Mouse (Mus musculus): ENCODE data around the gene Plaur.
"Not testable (repeated sequence)": the region's sequence is repeated elsewhere in the genome, so short reads cannot be mapped to it uniquely, and the experiment has no call there.

Gene Plaur

DNA sequence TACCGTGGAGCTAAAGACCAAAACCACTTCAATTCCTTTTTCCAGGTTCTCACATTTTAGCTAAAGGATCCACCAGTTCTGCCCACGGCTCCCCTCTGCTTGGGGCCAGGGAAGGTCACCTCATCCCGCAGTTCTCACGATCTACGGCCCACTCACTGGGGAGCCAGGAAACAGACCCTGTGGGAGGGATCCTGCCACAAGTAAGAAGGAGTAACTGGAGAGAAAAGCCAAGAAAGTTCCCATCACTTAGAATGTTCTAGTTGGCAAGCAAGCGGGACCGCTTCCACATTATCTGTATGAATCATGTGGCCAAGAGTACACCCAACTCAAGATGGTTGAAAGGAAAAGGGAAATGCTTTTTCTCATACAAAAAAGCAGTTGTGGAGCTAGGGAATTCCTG, 14.6 kb downstream of the Plaur start:
- no peak for DNase-seq (ENCODE audit: low read depth, low spot score)

DNA sequence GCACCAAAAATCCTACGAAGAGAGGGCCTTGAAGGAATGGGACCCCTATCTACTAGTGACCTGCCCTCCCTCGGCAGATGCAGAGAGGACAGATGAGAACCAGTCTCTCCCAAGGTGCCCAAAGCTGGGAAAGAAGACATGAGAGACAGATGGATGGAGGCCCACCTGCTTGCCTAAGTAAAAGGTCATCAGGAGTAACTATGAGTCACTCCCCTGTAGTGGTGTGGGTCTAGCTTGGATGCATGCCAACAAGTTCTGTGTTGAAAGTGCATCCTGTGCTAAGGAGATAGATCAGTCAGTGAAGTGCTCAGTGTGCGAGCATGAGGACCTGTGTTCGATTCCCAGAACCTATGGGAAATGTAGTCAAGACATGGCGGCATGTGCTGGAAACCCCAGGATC, 16.6 kb downstream of the Plaur start:
- DNase-seq (ENCODE audit: low read depth, low spot score) = no peak

DNA sequence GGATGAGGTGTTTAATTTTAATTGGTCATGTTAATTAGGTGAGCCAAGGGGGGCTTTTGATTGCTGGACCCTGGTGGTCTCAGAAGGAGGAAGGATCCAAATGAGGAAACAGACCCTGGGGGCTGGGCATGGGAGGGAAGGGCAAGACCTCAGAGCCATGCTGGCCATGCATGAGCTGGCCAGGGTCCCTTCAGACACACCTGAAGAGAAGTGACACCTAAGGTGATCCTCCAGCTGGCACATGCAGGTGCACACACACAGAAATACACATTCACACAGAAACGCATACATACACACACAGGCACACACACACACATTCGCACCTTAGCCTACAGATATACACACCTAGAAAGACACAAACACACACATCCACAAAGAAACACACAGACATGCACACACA, 17.4 kb downstream of the Plaur start:
- no peak for DNase-seq (ENCODE audit: low read depth, low spot score)

DNA sequence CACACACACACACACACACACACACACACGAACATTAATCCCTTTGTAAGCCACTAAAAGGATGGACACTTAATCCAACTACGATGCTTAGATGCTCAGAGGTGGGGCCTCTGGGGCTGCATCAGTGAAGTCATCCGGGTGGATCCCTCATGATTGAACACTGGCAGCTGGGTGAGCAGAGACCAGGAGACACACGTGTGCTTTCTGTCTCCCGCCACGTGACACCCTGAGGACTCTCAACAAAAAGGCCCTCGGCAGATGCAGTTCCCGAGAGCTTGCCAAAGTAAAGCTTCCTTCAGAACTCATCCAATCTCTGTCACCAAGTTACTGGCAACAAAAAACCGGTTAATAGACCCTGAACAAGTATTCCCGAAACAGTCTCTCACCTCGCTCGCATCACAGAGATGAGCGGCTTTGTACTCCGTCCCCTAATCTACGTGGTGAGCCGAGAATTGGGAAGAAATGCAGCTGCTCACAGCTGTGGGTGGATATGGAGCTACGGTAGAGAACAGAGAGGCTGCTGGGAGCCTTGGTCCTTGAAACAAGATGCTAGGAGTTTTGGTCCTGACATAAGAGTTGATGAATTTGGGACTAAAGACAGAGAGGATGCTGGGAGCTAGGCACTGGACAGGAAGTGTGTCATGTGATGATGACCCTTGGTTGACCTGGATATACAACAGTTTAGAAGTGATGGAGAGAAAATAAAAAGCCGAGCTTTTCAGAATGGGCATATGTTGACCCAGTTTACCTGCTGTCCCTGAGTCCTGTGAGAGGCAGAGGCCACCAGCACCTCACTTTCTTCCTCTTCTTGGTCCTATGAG, 18.0 kb downstream of the Plaur start:
- DNase-seq (ENCODE audit: low read depth, low spot score) = no peak

DNA sequence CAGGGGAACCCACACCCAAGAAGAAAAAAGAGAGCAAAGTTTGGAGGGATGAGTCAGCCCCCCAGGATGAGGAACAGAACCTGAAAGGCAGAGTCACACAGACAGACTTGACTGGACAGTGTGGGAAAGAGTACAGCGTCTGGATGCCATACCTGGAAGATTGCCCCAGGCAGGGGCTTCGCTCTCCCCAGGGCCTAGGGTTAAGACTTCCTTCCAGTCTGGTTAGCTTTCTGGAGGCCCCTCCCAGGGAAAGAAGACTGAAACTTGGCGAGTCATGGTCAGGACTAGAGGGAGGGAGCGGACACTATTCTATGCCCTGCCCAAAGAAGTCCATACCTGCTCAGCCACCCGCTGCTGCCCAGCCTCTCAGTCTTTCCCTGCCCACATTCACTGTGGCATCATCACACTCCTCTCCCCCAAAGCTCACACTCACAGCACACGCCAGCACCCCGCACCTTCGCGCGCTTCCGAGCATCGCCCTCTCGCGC, 18.7 kb downstream of the Plaur start:
- no peak for DNase-seq (ENCODE audit: low read depth, low spot score)

DNA sequence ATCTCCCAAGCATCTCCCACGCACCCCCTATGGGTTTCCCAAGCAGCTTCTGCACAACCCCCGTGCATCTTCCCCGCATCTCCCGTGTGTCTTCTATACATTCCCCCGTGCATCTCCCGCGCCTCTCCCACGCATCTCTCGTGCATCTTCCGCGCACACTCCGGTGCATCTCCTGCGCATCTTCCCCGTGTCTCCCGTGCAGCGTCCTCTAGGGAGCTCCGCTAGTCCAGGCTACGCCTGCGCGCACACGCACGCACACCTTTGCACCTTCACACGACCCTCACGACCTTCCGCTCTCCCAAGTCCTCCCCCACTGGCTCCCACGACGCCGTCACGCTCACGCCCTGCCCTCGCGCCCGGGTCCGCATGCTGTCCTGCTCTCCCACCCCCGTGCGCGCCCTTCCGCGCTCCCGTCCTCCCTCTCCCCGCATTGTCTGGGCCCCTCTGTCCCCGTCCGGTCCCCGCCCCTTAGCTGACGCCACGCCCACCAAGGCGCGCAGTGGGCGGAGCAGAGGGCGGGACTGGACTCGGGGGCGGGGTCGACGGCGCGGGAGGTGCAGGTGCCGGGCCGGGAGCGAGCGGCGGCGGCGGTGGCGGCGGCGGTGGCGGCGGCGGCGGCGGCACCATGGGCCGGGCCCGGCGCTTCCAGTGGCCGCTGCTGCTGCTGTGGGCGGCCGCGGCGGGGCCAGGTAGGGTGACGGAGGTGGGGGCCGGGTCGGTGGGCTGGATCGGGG, 19.4 kb downstream of the Plaur start, which contains the start of gene Cadm4:
TSS of gene Cadm4 (plus strand) at position 550 of the 734 bp plus-strand sequence.
- DNase-seq (ENCODE audit: low read depth, low spot score) = peak; percentile 82

DNA sequence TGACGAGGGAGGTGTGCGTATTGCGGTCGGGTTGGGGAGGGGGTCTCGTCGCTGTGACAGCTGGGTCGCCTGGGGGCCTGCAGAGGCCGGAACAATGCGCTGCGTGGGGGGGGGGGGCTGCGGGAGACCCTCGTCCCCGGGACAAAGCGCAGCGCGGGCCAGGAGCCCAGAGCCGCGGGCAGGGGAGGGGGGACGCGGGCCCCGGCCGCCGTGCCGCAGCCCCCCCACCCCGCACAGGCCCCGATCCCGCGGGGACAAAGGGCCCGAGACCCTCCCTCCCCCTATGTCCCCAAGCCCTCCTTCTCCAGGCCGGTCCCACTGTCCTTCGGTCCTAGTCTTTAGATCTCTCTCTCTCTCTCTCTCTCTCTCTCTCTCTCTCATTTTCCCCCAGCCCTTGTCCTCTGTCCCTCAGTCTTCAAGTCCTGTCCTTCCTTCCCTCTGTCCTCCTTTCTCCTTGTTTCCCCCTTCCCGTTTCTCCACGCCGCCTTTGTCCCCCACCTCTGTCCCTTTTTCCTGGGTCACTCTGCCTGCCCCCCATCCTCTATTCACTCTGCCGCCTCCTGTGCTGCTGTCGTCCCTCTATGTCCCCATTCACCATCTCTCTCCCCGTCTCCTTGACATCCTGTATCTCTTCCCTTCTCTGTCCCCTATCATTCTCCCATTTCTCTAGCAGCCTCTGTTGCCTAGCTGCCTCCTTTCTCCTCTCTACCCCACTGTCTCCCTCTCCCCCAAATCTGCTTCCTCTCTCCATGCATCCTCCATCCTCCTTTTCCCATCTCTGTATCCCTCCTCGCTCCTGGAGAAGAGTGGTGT, 20.1 kb downstream of the Plaur start:
- no peak for DNase-seq (ENCODE audit: low read depth, low spot score)

DNA sequence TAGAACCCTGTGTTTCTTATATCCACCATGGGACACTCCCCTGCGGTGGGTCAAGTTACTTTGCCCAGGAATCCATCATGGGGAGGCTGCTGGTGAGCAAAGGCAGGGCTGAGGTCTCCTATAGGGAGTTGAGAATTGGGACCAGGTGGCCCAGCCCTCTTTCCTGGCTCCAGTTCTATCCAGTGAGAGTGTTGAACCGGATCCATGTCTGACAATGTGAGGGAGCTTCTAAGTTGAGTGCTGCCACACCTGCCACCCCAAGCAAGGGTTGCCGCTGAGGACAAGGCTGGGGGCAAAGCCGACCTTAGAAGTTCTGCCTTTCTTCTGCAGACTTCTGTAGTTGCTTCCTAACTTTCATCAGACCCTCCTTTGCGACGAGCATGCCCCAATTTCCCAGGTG, 21.0 kb downstream of the Plaur start:
- not testable (repeated sequence) for DNase-seq (ENCODE audit: low read depth, low spot score)

DNA sequence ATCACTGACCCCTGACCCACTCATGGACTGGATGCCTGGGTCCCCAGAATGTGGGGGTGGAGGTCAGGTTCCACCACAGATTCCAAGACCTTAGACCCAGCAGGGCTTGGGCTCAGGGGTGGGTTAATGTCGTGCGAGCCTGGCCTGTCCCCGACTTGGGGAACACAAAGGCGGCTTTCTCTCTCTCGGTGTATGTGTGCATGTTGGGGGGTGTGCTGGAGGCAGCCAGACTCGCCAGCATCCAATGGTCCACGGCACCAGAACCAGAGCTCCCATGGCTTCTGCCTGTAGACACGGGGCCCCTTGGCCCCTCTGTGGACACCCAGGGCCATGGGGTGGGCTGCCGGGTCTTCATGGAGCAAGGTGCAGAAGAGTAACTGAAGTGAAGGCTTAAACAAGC, 23.2 kb downstream of the Plaur start:
- no peak for DNase-seq (ENCODE audit: low read depth, low spot score)

DNA sequence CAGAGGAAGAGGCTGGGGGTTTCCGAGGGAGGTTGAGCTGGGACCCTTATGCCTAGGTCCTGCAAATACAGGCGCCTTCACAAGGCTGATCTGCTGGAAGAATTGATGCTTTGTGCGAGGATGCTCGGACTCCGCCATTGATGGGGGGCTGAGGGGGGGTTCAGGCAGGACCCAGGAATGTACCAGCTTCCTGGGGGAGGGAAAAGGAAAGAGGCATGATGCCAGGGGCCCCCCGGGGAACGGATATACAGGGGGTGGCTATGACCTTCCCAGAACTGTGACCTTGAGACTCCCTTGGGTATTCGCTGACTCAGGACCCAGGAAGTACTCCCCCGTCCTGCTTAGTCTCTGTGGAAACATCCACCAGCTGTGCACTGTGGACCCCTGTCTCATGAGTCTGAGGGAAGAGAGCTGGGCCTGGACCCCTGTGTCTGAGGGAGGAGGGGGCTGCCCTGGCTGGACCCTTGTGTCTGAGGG, 24.4 kb downstream of the Plaur start:
- DNase-seq (ENCODE audit: low read depth, low spot score) = no peak

DNA sequence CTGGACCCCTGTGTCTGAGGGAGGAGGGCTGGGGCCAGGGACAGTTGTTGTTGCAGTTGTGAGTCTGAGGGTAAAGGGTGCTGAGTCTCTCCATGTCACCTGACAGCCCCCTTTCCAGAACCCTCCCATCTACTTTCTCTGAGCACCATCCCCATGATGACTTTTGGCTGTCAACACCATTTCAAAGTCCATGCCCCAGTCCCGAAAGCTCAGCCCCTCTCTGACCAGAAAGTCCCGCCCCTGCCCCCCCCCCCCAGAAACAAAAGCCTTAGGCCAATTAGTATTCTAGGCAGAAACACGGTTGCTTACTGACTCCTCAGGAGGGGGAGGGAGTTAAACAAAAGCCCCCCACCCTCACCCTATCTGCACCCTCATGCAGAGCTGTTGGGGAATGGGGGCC, 25.1 kb downstream of the Plaur start:
- DNase-seq (ENCODE audit: low read depth, low spot score) = no peak

DNA sequence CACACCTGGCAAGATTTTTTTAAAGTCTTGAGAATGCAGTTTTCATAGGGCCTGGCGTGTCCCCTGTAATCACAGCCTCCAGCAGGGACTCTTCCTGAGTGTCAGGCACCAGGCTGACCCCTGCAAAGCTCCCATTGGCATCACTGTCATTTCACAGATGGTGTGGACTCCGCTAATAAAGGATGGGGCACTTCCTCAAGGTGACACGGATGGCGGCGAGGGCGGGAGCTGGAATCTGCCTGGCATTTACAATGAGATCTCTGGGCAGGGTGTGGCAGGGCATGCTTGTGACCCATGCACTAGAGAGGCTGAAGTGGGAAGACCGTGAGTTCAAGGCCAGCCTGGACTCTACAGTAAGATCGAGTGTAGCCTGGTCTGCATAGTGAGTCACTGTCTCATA, 26.0 kb downstream of the Plaur start:
- DNase-seq (ENCODE audit: low read depth, low spot score) = no peak

DNA sequence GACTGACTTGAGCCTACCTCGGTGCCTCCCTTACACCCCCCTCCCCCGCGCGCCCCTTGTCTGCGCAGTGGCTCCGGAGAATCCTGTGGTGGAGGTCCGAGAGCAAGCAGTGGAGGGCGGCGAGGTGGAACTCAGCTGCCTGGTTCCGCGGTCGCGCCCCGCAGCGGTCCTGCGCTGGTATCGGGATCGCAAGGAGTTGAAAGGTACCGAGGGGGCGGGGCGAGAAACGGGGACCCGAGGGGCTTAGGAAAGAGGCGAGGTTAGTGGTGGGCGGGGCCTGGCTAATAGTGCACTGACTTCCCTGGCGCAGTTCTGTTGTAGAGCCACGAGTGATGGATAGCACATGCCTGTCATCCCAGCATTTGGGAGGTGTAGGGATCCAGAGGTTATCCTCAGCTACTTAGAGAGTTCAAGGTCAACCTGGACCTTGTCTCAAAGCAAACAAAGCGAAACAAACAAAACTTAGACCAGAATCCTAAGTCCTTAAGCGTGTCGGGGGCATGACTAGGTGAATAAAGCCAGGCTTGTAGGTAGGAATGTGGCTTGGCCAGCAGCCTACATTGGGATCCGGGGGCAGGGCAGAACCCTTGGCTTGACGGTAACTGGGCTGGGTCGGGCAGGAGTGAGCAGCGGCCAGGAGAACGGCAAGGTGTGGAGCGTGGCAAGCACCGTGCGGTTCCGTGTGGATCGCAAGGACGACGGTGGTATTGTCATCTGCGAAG, 37.7 kb downstream of the Plaur start:
- DNase-seq (ENCODE audit: low read depth, low spot score) = no peak

DNA sequence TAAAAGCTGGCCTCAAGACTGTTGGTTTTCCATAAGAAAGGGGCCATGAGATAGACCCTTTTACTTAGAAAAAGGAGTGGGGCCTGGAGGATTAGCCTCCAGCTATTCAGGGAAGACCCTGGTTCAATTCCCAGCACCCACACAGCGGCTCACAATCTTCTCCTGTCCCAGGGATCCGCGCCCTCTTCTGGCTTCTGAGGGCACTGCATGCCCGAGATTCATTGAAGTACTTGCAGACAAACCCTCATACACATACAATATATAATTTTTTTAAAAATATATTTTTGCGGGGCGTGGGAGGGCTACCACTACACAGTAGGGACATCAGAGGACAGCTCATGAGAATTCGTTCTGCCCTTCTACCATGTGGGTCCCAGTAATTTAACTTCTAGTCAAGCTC, 38.6 kb downstream of the Plaur start:
- no peak for DNase-seq (ENCODE audit: low read depth, low spot score)

DNA sequence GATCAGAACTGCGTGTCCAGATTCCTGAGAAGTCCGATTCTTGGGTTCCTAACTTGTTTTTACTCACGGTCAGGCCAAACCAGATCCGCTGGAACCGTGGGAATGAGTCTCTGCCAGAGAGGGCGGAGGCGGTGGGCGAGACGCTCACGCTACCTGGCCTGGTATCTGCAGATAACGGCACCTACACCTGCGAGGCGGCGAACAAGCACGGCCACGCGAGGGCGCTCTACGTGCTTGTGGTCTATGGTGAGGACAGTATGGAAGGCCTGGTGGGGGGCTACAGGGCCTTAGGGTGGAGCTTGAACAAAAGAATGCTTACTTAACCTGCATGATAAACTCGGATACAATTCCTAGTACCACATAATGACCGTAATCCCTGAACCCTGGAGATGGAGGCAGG, 39.2 kb downstream of the Plaur start:
- no peak for DNase-seq (ENCODE audit: low read depth, low spot score)

DNA sequence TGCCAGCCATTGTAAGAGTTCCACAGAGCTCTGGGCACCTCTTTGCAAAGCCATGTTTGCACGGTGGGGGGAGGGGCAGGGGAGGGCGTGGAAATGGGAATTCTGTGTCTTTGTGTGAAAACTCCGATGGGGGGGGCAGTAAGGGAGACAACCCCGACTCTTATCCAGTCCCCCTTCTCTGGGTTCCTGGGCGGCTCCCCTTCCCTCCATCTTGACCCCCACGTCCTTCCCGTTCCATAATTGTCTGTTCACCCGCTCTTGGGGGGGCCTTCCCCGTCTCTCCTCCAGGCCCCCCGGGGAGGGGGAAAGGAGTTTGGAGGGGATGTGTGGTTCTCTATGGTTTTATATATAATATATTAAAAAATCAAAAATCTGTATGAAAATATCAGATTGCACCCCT, 41.7 kb downstream of the Plaur start:
- no peak for DNase-seq (ENCODE audit: low read depth, low spot score)

DNA sequence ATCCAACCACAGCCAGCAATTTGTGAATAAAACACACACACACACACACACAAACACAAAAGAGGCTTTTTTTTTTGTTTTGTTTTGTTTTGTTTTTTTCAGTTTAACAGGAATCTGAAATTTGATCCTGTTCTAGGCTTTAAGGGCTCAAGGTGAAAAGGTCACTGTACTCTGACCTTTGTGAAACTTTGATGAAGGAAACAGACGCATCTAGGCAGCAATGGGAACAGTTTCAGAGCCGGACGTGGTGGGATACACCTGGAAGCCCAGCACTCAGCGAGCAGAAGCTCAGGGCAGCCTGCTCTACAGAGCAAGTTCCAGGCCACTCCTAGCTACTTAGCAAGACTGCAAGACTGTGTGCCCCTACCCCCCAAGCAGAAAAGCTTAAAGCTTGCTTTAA, 42.6 kb downstream of the Plaur start:
- no peak for DNase-seq (ENCODE audit: low read depth, low spot score)

DNA sequence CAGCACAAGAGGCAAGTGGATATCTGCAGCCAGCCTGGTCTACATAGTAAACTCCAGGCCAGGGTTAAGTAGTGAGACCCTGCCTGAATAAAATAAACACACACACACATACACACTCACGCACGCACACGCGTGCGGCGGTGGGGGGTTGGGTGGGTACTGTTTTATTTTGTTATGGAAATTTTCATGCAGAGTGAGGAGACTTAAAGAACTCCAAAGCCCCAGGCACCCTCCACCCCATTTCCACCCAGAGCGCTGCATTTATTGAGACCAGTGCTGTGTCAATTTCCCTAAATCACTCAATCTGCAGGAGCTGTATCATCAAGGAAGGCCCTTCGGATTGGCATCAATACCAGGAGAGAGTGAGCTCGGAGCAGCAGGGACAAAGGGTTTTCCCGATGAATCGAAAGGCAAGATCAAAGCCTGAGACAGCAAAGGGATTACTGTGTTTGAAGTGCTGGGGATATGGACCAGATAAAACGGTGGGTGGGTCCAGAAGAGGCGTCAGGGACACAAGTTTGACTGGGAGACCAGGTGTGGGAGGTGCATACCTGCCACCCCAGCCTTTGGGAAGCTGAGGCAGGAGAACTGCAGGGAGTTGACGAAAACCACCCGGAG, 43.3 kb downstream of the Plaur start:
- no peak for DNase-seq (ENCODE audit: low read depth, low spot score)

DNA sequence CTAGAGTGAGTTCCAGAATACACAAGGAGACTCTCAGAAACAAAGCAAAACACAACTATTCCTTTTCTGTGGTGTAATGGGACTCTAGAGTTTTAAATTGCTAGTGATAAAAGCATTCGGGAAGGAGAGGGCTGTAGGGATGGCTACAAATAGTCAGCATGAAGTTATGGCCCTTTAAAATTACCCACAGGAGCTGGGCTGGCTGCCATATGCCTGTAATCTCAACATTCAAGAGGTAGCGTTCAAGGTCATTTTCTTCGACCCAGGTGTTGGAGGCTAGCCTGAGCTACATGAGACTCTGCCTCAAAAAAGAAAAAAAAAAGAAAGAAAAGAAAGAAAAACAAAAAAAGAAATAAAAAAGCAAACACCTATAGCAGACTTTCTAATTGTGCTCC, 43.8 kb downstream of the Plaur start:
- no peak for DNase-seq (ENCODE audit: low read depth, low spot score)

DNA sequence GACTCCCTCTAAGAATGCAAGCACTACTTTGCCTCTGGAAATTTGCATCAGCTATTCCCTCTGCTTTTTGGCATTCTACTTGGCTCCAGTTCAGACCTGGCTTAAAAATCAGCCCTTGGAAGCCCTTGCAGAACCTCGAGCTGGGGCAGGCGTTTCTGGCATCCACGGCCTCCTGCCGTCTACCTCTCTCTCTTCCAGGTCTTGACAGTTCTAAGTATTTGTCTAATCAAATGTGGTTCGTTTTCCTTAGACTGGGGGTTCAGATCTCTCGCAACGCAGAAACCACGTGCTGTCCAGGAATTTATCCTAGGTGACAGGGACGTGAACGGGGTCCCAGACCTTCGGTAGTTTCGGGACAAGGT, 44.2 kb downstream of the Plaur start:
- DNase-seq (ENCODE audit: low read depth, low spot score) = peak; percentile 67
